Mouse (Mus musculus) kidney, postnatal 0 days (tissue): ENCODE data around the gene Atl2. TPM values are rescaled to one million over a fixed set of nuclear protein-coding genes. Genes with fewer than 3 reads are reported as not detected.

ENCODE experiments used
- ATAC-seq: fragments of 200-750 bp; cut with Nextera tagmentation; replicated peaks from 2 replicates; pipeline ENCODE4 v1.8.0; 2017; ENCODE audit warnings: low read depth, moderate number of reproducible peaks, moderate TSS enrichment, moderate library complexity; ENCODE audit not compliant: low FRiP score
- DNase-seq: peaks from one replicate; pipeline ENCODE4 v3.0.0-alpha.2; 2016; ENCODE audit warnings: low spot score
- H3K27ac ChIP-seq: fragments of 300-500 bp; sonication (generic); 2 replicates; pipeline ENCODE4 v1.5.1; 2014; ENCODE audit warnings: mild to moderate bottlenecking
- H3K27me3 ChIP-seq: fragments of 300-500 bp; sonication (generic); 2 replicates; pipeline ENCODE4 v1.6.1; 2014; ENCODE audit warnings: low read length, mixed read lengths; ENCODE audit not compliant: insufficient read depth
- H3K36me3 ChIP-seq: fragments of 300-500 bp; sonication (generic); 2 replicates; pipeline ENCODE4 v1.6.1; 2014; ENCODE audit warnings: low read length, mixed read lengths; ENCODE audit not compliant: insufficient read depth
- H3K4me1 ChIP-seq: fragments of 300-500 bp; sonication (generic); replicated peaks from 2 replicates; pipeline ENCODE4 v1.6.1; 2014; ENCODE audit warnings: antibody characterized with exemption, low read length, mixed read lengths; ENCODE audit not compliant: insufficient read depth
- H3K4me2 ChIP-seq: fragments of 300-500 bp; sonication (generic); 2 replicates; pipeline ENCODE4 v1.6.1; 2014; ENCODE audit warnings: mild to moderate bottlenecking, low read length, moderate library complexity, mixed read lengths
- H3K4me3 ChIP-seq: fragments of 300-500 bp; sonication (generic); replicated peaks from 2 replicates; pipeline ENCODE4 v1.5.1; 2014; ENCODE audit warnings: low read depth, low read length
- H3K9ac ChIP-seq: fragments of 300-500 bp; sonication (generic); 2 replicates; pipeline ENCODE4 v1.6.1; 2014; ENCODE audit warnings: low read depth, low read length
- H3K9me3 ChIP-seq: fragments of 300-500 bp; sonication (generic); replicated peaks from 2 replicates; pipeline ENCODE4 v1.6.1; 2016; ENCODE audit warnings: low read length, inconsistent platforms, mixed read lengths
- CTCF ChIP-seq: IDR thresholded peaks from 2 replicates; pipeline ENCODE4 v1.5.1; 2016; ENCODE audit warnings: antibody characterized with exemption, low read depth, mild to moderate bottlenecking, moderate library complexity
- WGBS: fragments of 180-500 bp; shearing (Covaris S2); extraction: QIAGEN DNeasy Blood & Tissue Kit; methylation state at CpG from one replicate; pipeline ENCODE4 v1.1.7; 2014; 5-methylcytosine and 5-hydroxymethylcytosine counted together
- polyA plus RNA-seq: library from polyadenylated mRNA; unstranded; fragments of >200 nt; fragmentation: Nextera tagmentation; extraction: Ambion mirVana; gene quantifications from 2 replicates; pipeline ENCODE4 v1.2.1, GENCODE M21; 2015

Gene Atl2
- polyA plus RNA-seq, 1 experiment from 2014 or later, result 28.2 TPM

DNA sequence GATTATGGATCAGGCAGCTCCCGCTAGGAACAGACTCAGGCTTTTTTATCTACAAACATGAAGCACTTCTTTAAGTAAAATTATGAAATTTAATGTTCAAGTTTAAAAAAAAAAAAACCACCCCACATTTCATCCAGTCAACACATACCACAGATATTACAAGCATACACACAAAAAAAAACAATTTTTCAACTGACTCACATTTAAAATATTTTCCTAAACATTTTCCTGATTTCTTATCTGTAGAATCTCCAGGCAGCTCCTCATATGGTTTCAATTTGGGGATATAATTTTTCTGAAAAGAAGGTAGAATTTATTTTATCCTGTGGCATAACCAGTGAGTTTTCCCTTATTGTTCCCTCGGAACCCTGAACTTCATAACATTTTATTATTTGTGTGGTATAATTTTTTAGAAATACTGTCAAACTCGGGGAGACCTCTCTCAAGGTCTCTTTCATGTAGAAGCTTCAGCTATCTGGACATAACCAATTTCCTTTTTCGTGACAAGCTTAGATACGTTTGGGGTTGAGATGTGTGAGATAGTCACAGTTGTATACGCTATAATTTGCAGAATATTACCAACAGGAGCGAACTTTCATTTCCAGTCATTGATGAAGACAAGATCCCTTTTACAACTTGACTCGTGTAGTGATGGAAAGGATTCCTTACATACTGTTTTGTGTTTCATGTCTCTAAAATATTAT, 11.0 kb upstream of the Atl2 start:
- Histone ChIP-seq H3K9ac (no peak overlapping the region), H3K27me3 (no peaks in the 10 kb centered on the region), H3K4me3 (no peak overlapping the region), H3K4me1 (no peaks in the 10 kb centered on the region), H3K4me2 (no peak overlapping the region), H3K36me3 (no peaks in the 10 kb centered on the region), H3K27ac (no peak overlapping the region), H3K9me3 (no peaks in the 10 kb centered on the region)
- TF ChIP-seq CTCF, result no peak
- no peak for ATAC-seq
- DNase-seq, result no peak
- 85% methylated on average over 8 of the region's 8 CpGs for WGBS

DNA sequence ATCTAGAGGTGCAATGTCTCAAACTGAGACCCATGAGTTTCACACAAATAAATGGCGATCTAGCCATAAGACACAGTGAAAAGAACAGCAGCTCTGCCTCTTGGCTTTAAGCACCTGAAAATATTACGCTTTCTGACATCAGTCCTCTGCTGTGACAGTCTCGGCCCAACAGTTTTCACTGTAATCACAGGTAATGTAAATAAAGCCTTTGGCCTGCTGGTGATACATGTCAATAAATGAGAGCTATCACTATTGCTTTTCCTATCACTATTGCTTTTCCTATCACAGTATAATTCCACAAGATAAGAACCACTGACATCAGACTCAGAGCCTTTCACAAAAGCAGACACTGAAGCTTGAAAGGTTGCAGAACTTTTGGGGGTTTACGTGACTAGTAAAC, 8.7 kb upstream of the Atl2 start:
- ATAC-seq (no peak), DNase-seq (no peak)
- no peaks in the 10 kb centered on the region for H3K36me3 ChIP-seq
- 86% methylated on average over 4 of the region's 4 CpGs for WGBS
- H3K9me3 ChIP-seq, result no peaks in the 10 kb centered on the region
- no peaks in the 10 kb centered on the region for H3K27me3 ChIP-seq
- no peak overlapping the region for H3K4me2 ChIP-seq
- no peak overlapping the region for H3K4me3 ChIP-seq
- H3K9ac ChIP-seq, result no peak overlapping the region
- no peak for TF ChIP-seq CTCF
- H3K4me1 ChIP-seq, result no peaks in the 10 kb centered on the region
- H3K27ac ChIP-seq, result no peak overlapping the region

DNA sequence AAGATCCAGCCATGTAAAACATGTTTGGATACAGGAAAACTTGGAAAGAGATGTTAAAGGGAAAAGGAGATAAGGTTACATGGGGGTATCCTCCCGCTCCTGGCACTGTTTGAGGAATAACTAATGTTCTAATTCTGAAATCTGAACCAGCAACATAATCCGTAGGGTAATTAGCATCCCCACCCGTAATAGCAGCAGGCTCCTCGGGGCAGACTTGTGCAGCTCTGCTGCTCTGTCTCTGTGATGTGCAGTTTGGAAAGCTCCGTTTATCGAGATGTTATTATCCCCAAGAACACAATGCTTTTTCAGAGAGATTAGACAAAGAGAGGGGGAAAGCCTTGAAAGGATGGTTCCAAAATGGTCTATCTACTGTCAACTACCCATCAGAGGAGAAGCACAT, 5.3 kb upstream of the Atl2 start:
- no peaks in the 10 kb centered on the region for H3K36me3 ChIP-seq
- no peak for TF ChIP-seq CTCF
- H3K27ac ChIP-seq, result no peak overlapping the region
- no peak for ATAC-seq
- H3K9me3 ChIP-seq, result no peaks in the 10 kb centered on the region
- no peaks in the 10 kb centered on the region for H3K27me3 ChIP-seq
- H3K4me2 ChIP-seq, result no peak overlapping the region
- no peaks in the 10 kb centered on the region for H3K4me1 ChIP-seq
- H3K9ac ChIP-seq, result no peak overlapping the region
- DNase-seq, result peak; percentile 48
- 32% methylated on average over 6 of the region's 6 CpGs for WGBS
- H3K4me3 ChIP-seq, result no peak overlapping the region

DNA sequence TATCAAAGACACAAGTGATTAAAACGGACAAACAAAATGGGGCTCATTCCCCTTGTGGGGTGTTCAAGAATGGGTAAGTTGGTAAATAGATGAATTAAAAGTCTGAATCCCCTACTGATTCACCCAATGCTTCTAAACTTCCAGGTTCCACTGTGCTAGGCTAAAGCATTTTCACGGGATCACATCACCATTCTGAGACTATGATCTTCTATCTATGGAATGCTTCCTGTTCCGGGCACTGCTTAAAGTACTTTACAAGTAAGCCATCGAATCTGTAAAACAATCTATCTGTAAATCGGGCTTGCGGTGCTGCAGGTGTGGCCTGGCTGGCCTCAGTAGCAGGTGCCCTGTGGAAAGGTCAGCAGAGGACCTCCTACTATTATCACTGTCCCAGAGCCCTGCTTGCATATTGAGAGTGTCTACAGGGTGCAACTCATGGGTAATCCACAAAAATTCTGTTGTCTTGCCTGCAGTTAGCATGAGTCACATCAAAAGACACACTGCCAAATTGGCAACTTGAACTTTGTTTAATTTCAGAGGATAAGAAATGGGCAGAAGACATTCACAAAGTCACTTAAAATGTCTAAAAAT, 2.3 kb upstream of the Atl2 start:
- Histone ChIP-seq H3K4me3 (no peak overlapping the region), H3K27ac (no peak overlapping the region), H3K27me3 (no peaks in the 10 kb centered on the region), H3K9ac (no peak overlapping the region), H3K4me2 (no peak overlapping the region), H3K4me1 (0 out of 2 replicates have a peak, but pooled peaks cover 6% of the 10 kb centered on the region), H3K36me3 (no peaks in the 10 kb centered on the region), H3K9me3 (no peaks in the 10 kb centered on the region)
- no peak for TF ChIP-seq CTCF
- no peak for ATAC-seq
- DNase-seq, result no peak
- 73% methylated on average over 6 of the region's 6 CpGs for WGBS

DNA sequence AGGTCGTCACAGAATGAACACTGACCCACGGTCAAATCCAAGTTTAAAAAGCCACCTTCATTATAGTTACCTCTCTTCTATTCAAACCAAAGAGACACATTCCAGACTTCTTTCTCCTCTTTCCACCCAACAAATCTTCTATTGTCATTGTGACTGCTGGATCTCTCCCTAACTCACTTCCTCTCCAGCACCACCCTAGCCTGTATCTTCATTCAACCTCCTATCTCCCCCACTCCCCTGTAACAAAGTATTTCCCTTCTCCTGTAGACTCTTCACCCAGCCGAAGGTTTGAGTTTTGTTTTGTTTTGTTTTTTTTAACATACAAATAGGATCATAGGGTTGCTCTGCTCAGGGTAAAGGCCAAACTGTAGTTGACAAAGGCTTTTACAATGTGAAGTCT, 1.7 kb upstream of the Atl2 start:
- no peak for DNase-seq
- Histone ChIP-seq H3K9me3 (no peaks in the 10 kb centered on the region), H3K4me1 (0 out of 2 replicates have a peak, but pooled peaks cover 9% of the 10 kb centered on the region), H3K27me3 (no peaks in the 10 kb centered on the region), H3K9ac (no peak overlapping the region), H3K27ac (no peak overlapping the region), H3K4me3 (no peak overlapping the region), H3K36me3 (no peaks in the 10 kb centered on the region), H3K4me2 (no peak overlapping the region)
- no peak for ATAC-seq
- 71% methylated on average over 3 of the region's 3 CpGs for WGBS
- TF ChIP-seq CTCF, result no peak

DNA sequence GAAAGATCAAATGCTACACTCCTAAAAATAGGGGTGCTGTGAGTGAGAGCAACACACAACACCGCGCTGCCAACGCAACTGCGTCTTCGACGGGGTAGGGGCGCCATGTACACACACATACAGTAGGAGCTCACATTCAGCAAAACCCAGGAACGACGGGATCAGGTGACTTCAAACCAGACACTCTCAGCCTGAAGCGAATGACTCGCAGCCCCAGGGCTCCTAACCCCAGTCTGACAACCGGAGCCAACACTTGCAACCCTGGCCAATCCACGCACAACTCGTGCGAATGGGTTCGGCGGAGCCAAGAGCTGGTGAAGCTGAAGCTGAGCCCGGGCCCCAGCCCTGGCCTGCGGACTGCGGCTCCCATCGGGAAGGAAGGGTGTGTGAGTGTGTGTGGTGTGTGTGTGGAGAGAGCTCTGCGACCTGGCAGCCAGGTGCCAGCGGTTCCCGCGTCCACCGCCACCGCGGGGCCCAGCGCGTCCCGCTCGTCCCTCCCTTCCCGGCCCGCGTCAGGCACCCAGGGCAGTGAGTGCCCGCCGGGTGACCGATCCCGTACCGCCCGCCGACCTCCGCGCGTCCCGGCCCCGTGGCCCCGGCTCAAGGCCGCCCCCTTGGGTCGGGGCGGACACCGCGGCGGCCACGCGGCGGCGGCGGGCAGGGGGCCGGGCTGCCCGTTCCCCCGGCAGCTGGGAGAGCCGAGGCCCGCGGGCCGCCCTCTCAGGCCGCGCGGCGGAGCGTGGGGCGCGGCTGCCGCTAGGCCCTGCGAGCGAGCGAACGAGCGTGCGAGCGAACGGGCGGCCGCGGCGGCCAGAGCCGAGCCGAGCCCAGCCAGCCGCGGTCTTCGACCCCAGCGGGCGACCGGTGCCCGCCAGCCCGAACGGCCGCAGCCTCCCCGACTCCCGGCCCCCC, 696 bp downstream of the Atl2 start:
- H3K9ac ChIP-seq, result peak overlapping the region; percentile 91
- H3K27ac ChIP-seq, result peak overlapping the region; percentile 97
- peak; percentile 16; the same call in 1 of the 2 replicates for TF ChIP-seq CTCF
- peak overlapping the region; percentile 97 for H3K4me3 ChIP-seq
- ATAC-seq (peak; percentile 78), DNase-seq (peak; percentile 59)
- no peaks in the 10 kb centered on the region for H3K27me3 ChIP-seq
- no peaks in the 10 kb centered on the region for H3K9me3 ChIP-seq
- peak overlapping the region; percentile 91 for H3K4me2 ChIP-seq
- WGBS, result under 1% methylated on average over 61 of the region's 100 CpGs
- peaks cover 20% of the 10 kb centered on the region for H3K4me1 ChIP-seq
- H3K36me3 ChIP-seq, result no peaks in the 10 kb centered on the region
